Mouse (Mus musculus) myocyte (in vitro differentiated cells): ENCODE data around the gene Amn1. TPM values are rescaled to one million over a fixed set of nuclear protein-coding genes. Genes with fewer than 3 reads are reported as not detected.

ENCODE experiments used
- H3K27me3 ChIP-seq: one replicate; pipeline ENCODE4 v1.6.1; 2011; ENCODE audit not compliant: control insufficient read depth, insufficient read depth, insufficient read length
- H3K36me3 ChIP-seq: one replicate; pipeline ENCODE4 v1.6.1; 2011; ENCODE audit not compliant: control insufficient read depth, insufficient read depth
- H3K4me2 ChIP-seq: one replicate; pipeline ENCODE4 v1.6.1; 2011; ENCODE audit warnings: low read depth, control low read depth
- H3K4me3 ChIP-seq: one replicate; pipeline ENCODE4 v1.5.1; 2011; ENCODE audit warnings: mild to moderate bottlenecking, control low read depth, moderate library complexity
- H3K79me2 ChIP-seq: one replicate; pipeline ENCODE4 v1.6.1; 2011; ENCODE audit not compliant: control insufficient read depth, insufficient read depth
- H3ac ChIP-seq: one replicate; pipeline ENCODE4 v1.6.1; 2011; ENCODE audit not compliant: control insufficient read depth, insufficient read length
- CEBPB ChIP-seq: IDR thresholded peaks from 2 replicates; pipeline ENCODE4 v1.6.1; 2011; ENCODE audit warnings: mild to moderate bottlenecking, moderate library complexity; ENCODE audit not compliant: poor library complexity, insufficient read depth, severe bottlenecking
- E2F4 ChIP-seq: IDR thresholded peaks from one replicate; pipeline ENCODE4 v1.6.1; 2011; ENCODE audit warnings: mild to moderate bottlenecking, control low read depth, moderate library complexity; ENCODE audit not compliant: insufficient read depth
- MAX ChIP-seq: IDR thresholded peaks from one replicate; pipeline ENCODE4 v1.6.1; 2011; ENCODE audit warnings: low read depth, mild to moderate bottlenecking, control low read depth
- MYOD1 ChIP-seq, 3 experiments: IDR thresholded peaks; one replicate each; pipeline ENCODE4 v1.6.1; 2011; ENCODE audit warnings: control low read depth in 2 of 3, low read depth in 2 of 3, mild to moderate bottlenecking in 2 of 3, moderate library complexity in 1 of 3; ENCODE audit not compliant: insufficient read length in 2 of 3, control insufficient read depth in 1 of 3
- MYOG ChIP-seq, 3 experiments: IDR thresholded peaks; one replicate each; pipeline ENCODE4 v1.6.1; 2011; ENCODE audit warnings: control low read depth in 2 of 3, low read depth in 2 of 3, mild to moderate bottlenecking in 2 of 3; ENCODE audit not compliant: insufficient read length in 2 of 3, control insufficient read depth in 1 of 3, insufficient read depth in 1 of 3
- POLR2A ChIP-seq: IDR thresholded peaks from one replicate; pipeline ENCODE4 v1.6.1; 2011; ENCODE audit warnings: low read depth, mild to moderate bottlenecking, control low read depth, moderate library complexity; ENCODE audit not compliant: insufficient read length
- POLR2AphosphoS2 ChIP-seq: IDR thresholded peaks from one replicate; pipeline ENCODE4 v1.6.1; 2011; ENCODE audit warnings: low read depth, control low read depth; ENCODE audit not compliant: insufficient read length
- REST ChIP-seq: IDR thresholded peaks from one replicate; pipeline ENCODE4 v1.6.1; 2011; ENCODE audit warnings: mild to moderate bottlenecking, control low read depth, moderate library complexity; ENCODE audit not compliant: insufficient read depth, insufficient read length
- SRF ChIP-seq: IDR thresholded peaks from one replicate; pipeline ENCODE4 v1.6.1; 2011; ENCODE audit warnings: low read depth; ENCODE audit not compliant: control insufficient read depth, insufficient read length
- TCF12 ChIP-seq: IDR thresholded peaks from one replicate; pipeline ENCODE4 v1.6.1; 2011; ENCODE audit warnings: mild to moderate bottlenecking, control low read depth; ENCODE audit not compliant: poor library complexity, insufficient read depth, severe bottlenecking
- TCF3 ChIP-seq: IDR thresholded peaks from one replicate; pipeline ENCODE4 v1.6.1; 2011; ENCODE audit warnings: low read depth, control low read depth; ENCODE audit not compliant: insufficient read length
- USF1 ChIP-seq: IDR thresholded peaks from one replicate; pipeline ENCODE4 v1.6.1; 2011; ENCODE audit warnings: low read depth, mild to moderate bottlenecking, control low read depth, moderate library complexity
- polyA plus RNA-seq: library from polyadenylated mRNA; unstranded; fragments of >200 nt; fragmentation: generic; extraction: Trizol; gene quantifications from one replicate; pipeline ENCODE4 v1.2.1, GENCODE M21; 2012; ENCODE audit warnings: missing spikeins

Gene Amn1
- polyA plus RNA-seq, 1 experiment, result 23.2 TPM

DNA sequence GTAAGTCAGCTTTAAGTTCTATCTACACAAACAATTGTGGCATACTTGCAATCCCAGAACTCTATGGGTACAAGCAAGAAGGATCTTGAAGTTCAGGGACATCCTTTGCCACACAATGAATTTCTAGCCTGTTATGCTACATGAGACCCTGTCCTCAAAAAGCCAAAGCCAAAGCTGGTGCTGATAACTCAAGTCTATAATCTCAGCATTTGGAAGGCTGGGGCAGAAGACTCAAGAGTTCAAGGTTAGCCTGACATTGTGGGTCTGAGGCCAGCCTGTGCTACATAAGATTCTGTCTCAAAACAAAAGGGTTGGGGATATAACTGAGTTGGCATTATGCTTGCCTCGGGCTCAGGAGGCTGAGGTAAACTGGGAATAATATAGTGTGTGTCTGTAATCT lies 1.1 kb downstream of the Amn1 start:
- Histone ChIP-seq H3K36me3 (peaks cover 19% of the 10 kb centered on the region), H3K4me3 (peak overlapping the region; percentile 55), H3K27me3 (no peaks in the 10 kb centered on the region), H3ac (no peak overlapping the region), H3K79me2 (peaks cover 48% of the 10 kb centered on the region), H3K4me2 (peak overlapping the region; percentile 94)
- TF ChIP-seq TCF3 (no peak), SRF (no peak), CEBPB (no peak), MYOG (IDR thresholded peaks at IDR 0.05; ENCODE audit: control insufficient read depth in 1 of 3, insufficient read depth in 1 of 3, insufficient read length in 2 of 3, low read depth in 2 of 3) (no peak), USF1 (no peak), POLR2AphosphoS2 (no peak), MYOD1 (IDR thresholded peaks at IDR 0.05; ENCODE audit: control insufficient read depth in 1 of 3, insufficient read length in 2 of 3, low read depth in 2 of 3) (no peak), REST (no peak), MAX (no peak), E2F4 (no peak), POLR2A (no peak), TCF12 (no peak)

DNA sequence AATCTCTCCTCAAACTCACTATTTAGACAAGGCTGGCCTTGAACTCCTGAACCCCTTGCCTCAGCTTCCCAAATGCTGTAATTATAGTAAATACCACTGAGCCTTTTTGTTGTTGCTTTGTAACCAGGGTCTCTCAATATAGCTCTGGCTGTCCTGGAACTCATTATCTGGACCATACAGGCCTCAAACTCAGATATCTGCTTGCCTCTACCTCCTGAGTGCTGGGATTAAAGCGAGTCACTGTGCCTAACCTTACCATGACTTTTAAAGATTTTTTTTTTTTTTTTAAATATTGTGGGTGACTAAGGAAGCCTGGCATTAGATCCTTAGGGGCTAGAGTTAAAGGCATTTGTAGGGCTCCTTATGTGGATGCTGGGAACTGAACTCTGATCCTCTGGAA lies 4.5 kb downstream of the Amn1 start:
- H3K79me2 ChIP-seq, result peaks cover 56% of the 10 kb centered on the region
- peaks cover 50% of the 10 kb centered on the region for H3K36me3 ChIP-seq
- H3K27me3 ChIP-seq, result no peaks in the 10 kb centered on the region
- no peak overlapping the region for H3ac ChIP-seq
- TF ChIP-seq CEBPB (no peak), MYOD1 (IDR thresholded peaks at IDR 0.05; ENCODE audit: control insufficient read depth in 1 of 3, insufficient read length in 2 of 3, low read depth in 2 of 3) (no peak), TCF12 (no peak), E2F4 (no peak), REST (no peak), SRF (no peak), MAX (no peak), POLR2AphosphoS2 (no peak), USF1 (no peak), TCF3 (no peak), POLR2A (no peak), MYOG (IDR thresholded peaks at IDR 0.05; ENCODE audit: control insufficient read depth in 1 of 3, insufficient read depth in 1 of 3, insufficient read length in 2 of 3, low read depth in 2 of 3) (no peak)
- H3K4me2 ChIP-seq, result no peak overlapping the region
- no peak overlapping the region for H3K4me3 ChIP-seq

DNA sequence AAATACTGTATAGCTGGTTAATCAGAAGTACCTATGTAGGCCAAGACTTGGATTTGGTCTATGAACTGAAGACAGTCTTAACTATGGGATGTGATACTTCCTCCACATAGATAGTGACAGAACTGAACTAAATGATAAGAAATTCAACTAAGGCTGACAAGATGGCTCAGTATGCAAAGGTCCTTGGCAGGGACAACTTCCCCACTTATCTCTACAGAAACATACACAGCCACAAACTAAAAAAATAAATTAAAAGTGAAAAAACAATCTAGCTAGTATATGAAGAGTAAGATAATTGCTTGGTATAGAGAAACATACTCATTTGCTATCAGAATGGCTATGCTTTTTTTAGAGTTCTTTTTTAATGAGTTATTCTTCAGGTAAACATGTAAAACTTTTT lies 9.4 kb downstream of the Amn1 start:
- peaks cover 60% of the 10 kb centered on the region for H3K36me3 ChIP-seq
- no peak for TF ChIP-seq CEBPB
- TF ChIP-seq MAX, result no peak
- no peak for TF ChIP-seq MYOD1 (IDR thresholded peaks at IDR 0.05; ENCODE audit: control insufficient read depth in 1 of 3, insufficient read length in 2 of 3, low read depth in 2 of 3)
- TF ChIP-seq POLR2A, result no peak
- TF ChIP-seq SRF, result no peak
- TF ChIP-seq TCF3, result no peak
- no peak for TF ChIP-seq POLR2AphosphoS2
- no peak for TF ChIP-seq REST
- no peak for TF ChIP-seq MYOG (IDR thresholded peaks at IDR 0.05; ENCODE audit: control insufficient read depth in 1 of 3, insufficient read depth in 1 of 3, insufficient read length in 2 of 3, low read depth in 2 of 3)
- no peak for TF ChIP-seq USF1
- no peak for TF ChIP-seq TCF12
- TF ChIP-seq E2F4, result no peak

DNA sequence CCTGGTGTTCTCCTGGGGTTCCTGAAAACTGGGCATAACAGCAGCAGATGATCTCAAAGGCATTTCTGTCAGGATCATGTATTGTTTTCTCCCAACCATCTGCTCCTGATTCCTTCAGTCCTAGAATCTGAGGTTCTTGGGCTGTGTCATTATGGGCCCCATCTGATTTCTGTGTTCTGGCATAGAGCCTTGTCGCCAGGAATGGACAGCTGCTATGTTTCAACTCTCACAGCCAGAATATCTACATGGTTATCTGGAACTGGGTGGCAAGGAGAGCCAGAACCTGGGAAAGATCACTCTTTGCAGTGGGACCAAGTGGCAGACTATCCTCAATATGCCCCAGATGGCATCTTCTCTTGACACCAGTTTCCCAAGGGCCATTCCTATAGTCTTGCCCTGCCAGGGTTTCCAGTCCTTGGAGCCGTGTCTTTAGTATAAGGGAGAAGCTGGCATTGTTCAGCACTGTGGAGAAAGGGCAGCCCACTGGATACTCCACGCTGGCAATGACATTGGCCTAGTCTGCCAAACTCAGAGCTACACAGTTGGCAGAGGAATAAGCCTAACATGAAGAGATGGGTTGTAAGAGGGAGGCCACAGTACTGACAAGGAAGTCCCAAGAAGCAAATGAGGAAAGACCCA lies 13.5 kb downstream of the Amn1 start:
- Histone ChIP-seq H3K4me2 (no peak overlapping the region), H3K36me3 (peaks cover 39% of the 10 kb centered on the region)

More for the DNA sequence above, 9.4 kb downstream of the Amn1 start:
- Histone ChIP-seq H3ac (no peak overlapping the region), H3K4me3 (no peak overlapping the region), H3K4me2 (no peak overlapping the region), H3K79me2 (peaks cover 14% of the 10 kb centered on the region), H3K27me3 (no peaks in the 10 kb centered on the region)

More for the DNA sequence above, 13.5 kb downstream of the Amn1 start:
- Histone ChIP-seq H3ac (no peak overlapping the region), H3K4me3 (no peak overlapping the region), H3K27me3 (no peaks in the 10 kb centered on the region), H3K79me2 (no peaks in the 10 kb centered on the region)
- no peak for TF ChIP-seq SRF
- peak in 1 of 3 experiments; percentile 59 for TF ChIP-seq MYOG (IDR thresholded peaks at IDR 0.05; ENCODE audit: control insufficient read depth in 1 of 3, insufficient read depth in 1 of 3, insufficient read length in 2 of 3, low read depth in 2 of 3)
- no peak for TF ChIP-seq POLR2A
- TF ChIP-seq MYOD1 (IDR thresholded peaks at IDR 0.05; ENCODE audit: control insufficient read depth in 1 of 3, insufficient read length in 2 of 3, low read depth in 2 of 3), result no peak
